Mouse (Mus musculus) lung, postnatal 25 days (tissue): ENCODE data around the gene Traf3.

Experiments
- DNase-seq: peaks from one replicate; pipeline ENCODE4 v3.0.0; 2022; ENCODE audit warnings: low spot score

The Traf3 gene

DNA sequence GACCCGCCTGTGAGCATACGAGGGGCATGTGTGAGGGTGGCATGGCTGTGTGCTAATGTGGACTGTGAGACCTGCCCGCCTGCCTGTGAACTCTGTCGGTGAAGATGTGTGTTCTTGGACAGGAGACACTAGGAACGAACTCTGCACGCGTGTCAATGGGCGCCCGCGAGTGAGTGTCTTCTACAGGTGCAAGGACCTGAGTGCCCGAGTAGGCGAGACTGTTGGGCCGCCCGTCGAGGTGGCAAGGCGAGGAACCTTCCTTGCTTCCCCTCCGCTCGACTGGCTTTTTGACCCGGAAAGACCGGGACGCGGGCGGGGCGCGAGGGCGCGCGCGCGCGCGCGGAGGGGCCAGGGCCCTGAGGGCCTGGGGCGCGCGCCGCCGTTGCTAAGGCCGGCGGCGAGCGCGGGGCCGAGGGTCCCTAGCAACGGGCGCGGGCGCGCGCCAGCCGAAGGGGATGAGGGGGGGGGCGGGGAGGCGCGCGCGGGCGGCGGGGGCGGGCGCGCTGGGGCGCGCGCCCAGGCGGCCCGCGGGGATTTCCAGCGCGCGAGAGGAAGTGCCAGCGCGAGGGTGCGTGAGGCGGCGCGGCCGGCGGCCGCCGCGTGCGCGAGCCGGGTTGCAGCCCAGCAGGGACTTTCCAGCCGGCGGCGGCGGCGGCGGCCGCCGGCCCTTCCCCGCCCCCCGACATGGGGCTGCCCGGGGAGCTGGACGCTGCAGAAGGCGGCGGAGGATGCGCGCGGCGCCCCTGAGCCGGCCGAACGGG is at the start of gene Traf3:
Gene Traf3 (plus strand): TSS at position 540 of the 761 bp plus-strand sequence.
- DNase-seq, result peak; percentile 74

DNA sequence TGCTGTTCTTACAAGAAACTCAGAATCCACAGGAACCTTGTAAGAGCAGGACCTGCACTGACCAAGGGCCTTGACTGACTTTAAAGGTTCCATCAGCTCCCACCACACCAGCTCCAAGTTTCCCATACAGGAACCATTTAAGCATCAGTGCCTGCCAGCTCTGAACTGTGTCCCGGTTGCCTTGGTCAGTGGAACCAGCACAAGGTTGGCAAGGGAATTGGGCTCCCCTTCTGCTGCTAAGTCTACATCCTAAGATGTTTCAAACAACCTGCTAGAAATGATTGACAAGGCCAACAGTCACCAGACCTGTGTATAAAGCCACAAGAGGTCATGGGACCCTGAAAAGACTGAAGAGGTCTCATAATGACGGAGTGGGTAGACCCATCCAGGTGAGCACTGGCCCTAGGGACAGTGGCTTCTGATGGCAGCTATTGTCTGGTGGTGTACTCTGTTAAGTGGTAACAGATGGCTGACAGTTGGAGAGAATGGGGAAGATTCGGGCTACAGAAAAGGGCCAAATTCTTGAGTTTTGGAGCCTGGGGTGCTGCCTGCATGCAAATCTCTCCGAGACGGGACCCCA is 46.6 kb upstream of the Traf3 start:
- DNase-seq, result no peak

DNA sequence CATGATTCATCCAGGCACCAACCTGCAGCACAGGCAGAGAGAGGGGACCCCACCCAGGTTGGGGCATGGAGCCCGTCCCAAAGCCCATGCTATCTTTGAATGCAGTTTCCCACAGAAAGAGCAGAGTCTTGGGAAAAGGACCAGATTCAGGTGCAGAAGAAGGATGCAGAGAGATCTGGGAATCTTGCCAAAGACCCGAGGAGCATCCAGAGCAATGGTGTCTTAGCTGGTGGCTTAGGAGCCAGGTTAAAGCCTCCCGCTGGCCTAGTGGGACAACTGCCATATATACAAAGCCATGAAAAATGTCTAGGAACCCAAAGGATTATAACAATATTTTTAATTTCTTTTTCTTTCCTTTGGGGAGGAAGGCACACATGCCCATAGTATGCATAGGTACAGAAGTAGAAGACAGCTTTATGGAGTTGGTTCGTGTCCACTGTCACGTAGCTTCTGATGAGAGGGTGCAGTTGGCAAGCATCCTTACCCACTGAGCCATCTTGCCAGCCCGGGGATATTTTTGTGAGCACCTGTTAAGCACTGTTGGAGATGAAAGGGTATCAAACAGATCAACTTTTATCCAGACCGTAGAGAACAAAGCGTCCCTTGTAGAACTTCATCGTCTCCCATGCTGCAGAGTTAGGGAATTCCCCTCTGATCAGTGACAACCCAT is 45.1 kb upstream of the Traf3 start:
- no peak for DNase-seq

DNA sequence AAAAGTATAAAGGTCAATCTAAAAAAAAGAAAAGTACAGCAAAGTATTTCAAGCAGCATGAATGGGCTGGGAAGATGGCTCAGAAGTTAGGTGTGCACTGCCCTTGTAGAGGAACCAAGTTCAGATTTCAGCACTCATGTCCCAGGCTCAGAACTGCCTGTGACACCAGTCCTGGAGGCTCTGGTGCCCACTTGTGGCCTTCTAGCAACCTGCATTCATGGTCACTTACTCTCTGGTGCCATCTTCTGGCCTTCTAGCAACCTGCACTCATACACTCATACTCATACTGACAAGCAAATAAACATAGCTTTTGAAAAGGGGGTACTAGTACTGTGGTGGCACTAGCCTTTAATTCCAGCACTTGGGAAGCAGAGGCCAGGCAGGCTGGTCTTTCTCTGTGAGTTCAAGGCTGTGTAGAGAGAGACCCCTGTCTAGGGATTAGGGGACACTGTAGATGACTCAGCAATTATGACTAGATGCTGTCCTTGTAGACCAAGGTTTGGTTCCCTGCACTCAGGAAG is 43.8 kb upstream of the Traf3 start:
- no peak for DNase-seq

DNA sequence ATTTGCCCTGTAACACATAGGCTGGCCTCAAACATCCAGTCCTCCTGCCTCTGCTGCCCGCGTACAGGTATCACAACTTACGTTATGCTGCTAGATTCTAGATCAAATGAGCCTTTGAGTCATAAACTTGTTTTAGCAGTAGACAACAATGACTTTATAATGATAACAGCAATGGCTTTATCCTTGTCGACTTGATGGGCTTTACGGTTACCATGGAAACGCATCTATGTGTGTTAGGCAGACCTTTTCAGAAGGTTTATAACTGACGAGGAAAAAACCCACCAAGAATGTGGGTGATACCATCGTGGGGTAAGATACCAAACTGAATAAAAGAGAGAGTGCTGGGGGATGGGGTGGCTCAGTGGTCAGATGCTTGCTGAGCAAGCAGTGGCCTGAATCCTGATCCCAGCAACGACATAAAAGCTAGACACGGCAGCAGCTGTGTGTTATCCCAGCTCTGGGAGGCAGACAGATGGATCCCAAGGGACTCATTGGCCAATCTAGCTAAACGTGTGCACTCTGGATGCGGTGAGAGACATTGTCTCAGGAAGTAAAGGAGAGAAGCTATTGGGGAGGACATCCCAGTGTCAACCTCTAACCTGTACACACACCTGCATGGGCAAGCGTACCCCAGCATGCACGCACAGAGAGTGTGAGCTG is 41.4 kb upstream of the Traf3 start:
- no peak for DNase-seq

DNA sequence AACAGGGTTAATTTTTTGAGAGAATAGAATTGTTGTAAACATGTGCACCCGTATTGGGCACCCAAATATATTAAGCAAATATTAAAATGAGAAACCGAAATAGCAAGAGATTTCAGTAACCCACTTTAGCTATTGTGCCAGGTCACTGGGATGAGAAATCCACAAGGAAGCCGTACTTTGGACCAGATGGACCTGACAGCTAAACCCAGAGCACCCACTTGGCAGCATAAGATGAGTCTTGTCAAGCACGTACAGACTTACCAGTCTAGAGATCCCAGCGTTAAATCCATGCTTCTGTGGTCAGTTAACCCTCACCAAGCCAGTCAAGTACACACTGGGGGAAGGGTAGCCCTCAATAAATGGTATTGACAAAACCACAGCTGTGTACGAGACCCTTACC is 40.5 kb upstream of the Traf3 start:
- DNase-seq, result no peak

DNA sequence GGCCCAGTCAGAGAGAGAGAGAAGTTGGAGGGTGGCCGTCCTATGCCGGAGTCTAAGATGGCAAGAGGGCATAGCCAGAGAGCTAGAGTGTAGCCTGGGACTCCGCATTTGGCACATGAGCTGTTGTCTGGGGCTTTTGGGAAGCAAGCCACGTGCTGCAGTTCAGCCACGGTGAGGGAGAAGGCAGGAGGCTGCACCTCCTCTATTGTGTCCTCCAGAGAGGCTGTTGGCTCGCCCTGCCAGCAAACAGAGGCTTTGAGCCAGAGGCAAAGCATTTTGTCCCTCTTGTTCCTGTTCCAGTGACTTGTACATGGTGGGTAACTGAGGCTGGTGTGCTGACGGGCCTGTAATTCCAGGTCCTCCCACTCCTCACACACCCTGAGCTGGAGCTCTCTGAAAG is 32.0 kb upstream of the Traf3 start:
- no peak for DNase-seq

DNA sequence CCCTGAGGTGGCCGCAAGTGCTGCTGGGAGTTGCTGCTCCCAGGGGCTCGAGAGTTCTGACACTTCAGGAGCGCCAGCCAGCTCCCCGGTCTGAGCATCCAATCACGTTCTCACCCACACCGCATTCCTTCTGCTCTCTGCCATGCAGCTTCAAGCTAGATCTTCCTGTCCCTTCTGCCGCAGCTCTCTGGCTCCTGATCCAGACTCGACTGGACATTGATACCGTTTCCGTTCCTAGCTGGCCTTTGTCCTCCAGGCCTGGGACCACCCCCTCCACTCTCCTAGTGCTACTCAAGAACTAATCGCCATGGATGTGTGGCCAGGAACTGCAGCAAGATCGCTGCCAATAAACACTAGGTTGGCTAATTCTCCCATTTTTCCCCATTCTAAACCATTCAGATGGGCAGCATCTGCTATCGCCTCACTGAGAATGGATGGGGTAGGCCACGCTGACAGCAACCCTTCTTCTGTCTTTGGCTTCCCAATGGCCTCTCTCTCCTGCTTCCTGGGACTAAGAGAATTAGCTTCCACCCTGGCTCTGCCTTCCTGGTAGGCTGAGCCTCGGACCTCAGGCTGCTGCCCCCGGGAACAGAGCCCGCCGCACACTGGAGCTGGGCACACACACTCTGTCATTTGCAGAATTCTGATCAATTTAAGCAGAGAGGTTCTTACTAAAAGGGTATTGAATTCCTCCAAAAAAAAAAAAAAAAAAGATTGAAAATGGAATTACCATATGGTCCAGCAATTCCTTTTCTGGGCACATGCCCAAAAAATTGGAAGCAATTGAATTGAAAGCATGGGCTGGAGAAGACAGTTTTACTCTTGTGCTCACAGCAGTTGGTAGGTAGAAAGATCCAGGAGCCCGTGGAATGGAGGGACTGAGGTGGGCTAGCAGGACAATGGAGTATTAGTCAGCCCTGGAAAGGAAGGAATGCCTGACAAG is 31.1 kb upstream of the Traf3 start:
- DNase-seq, result peak; percentile 27

DNA sequence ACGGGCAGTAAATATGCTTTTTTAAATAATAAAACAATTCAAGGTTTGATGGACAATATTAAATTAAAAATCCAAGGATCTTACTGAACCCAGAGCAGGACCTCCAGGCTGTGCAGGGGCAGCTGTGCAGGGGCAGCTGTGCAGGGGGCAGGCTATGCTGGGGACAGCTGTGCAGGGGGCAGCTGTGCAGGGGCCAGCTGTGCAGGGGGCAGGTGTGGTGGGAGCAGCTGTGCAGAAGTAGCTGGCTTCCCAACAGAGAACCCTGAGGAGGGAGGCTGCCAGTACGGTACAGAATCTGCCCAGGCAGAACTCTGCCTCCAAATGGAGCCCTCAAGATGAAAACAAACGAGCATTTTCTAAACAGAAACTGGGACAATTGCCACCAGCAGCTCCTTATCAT is 30.2 kb upstream of the Traf3 start:
- DNase-seq, result no peak

DNA sequence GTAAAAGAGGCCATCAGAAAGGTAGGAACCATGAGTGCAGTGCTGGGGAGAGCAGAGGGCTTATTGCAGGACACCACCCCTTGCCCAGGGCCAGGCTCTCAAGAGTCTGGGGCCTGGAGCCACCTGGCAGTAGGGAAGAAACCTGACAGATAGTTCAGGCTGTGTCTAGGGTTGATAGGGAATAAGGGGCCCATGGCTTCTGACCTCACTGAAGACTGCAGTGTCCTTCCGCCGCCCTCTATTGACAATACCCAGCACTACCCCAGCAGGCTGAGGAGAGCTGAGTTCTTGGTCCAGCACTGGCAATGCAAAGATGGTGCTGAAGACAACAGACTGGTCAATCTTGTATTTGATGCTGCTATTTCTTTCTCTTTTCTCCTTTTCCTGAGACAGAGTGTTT is 29.1 kb upstream of the Traf3 start:
- no peak for DNase-seq

DNA sequence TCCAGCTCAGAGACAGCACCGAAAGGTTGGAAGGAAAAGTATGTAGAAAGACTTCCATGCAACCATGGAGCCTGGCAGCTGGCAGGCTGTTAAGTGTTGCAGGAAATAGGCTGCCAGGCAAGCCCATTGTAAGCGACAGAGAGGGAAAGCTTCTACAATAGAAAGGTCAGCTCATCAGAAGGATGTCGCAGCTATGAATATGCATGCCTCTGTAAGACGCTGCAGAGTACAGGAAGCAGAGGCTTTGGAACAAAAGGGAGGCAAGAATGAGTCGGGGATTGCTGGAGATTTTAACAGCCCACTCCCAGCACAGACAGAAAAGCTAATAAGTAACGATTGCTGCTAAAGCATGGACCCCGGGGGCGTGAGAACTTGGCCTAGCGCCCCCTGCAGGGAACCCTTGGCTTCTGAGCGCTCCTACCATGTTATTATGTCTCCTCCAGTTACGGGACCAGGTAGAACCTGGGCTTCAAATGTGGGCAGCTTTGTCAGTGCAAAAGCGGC is 23.1 kb upstream of the Traf3 start:
- DNase-seq, result no peak

DNA sequence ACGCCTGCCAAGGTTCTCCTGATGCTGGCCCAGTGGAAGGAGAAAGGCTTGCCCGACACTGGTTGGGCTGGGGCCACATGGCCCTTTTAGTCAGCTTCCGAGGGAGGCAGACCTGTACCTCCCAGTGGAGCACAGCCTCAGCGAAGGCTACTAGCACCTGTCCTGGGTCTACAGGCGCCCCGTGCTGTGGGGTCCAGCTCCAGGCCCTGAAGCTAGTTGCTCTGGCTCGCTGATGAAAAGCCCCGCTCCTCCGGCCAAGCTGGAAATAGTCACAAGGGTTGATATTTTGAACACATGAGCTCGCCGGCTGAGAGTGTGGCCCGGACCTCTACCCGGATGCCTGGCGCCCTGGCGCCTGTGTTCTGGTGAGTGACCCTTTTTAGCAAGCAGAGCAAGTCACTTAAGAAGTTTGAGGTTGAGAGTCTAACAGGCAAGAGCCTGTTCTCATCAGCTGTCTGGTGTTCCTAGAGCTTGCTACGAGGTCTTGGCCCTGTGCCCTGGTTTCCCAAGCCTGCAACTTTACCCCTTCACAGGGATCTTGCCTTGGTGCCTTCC is 22.6 kb upstream of the Traf3 start:
- DNase-seq, result no peak

DNA sequence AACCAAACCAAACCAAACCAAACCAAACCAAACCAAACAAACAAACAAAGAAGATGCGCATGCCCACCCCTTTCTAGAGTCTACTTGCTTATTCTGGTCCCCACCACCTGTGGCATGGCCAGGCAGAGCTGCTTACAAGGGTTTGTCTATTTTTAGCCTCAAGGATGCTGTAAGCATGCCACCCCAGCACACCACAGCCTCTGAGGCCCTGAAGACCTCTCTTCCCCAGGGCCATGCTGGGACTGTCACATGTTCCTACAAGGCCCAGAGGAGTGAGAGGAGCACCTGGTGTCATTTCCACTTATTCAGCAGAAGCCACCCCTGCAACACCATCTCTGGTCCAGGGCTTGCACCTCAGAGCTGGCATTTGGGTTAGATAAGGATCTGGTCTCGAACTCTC is 21.6 kb upstream of the Traf3 start:
- DNase-seq, result no peak

DNA sequence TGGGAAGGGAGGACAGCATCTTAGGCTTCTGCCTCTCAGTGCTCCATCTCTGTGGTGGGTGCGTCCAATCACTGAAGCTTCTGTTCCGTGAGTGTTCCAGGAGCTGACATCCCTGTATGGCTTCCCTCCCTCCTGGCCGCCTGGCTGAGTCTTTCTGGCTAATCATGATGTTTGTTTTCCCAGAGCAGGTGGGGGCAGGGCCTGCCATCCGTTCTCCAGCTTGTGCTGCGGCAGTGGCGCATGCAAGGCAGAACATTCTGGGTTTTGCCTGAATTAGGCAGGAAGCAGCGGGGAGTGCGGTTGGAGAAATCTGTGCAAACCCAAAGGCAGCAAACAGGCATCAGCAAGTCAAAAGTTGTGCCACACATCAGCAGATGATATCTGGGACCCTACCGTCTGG is 20.9 kb upstream of the Traf3 start:
- no peak for DNase-seq

DNA sequence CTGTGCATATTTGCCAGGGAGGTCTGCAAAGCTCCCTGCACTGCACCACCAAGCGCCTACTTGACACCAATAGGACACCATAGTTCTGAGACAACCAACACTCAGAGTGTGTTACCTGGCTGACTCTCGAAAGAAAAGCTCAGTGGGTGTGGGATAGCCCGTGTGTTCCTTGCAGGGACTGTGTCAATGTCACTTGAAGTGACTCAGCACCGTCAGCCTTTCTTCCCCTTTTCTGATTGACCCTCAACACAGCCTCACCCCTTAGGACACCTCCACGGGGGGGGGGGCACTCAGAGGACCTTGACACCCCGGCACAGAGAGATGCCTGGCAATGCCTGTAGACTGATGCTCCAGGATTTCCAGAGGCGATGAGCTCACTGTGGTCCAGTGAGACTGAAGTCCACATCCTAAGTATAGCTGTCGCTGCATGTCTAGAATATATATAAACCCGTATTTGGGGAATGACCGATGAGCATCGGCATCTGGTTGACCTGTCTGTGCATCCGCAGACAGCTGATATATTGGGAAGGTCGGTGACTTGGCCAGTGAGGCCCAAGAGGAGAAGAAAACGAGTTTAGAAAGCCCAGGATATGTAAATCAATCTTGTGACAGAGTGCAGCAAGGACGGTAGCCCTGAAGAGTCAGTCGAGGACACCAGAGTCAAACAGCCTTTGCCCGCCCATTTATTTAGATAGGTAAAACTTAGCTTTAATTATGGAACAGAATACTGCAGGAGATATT is 16.5 kb upstream of the Traf3 start:
- DNase-seq, result no peak

DNA sequence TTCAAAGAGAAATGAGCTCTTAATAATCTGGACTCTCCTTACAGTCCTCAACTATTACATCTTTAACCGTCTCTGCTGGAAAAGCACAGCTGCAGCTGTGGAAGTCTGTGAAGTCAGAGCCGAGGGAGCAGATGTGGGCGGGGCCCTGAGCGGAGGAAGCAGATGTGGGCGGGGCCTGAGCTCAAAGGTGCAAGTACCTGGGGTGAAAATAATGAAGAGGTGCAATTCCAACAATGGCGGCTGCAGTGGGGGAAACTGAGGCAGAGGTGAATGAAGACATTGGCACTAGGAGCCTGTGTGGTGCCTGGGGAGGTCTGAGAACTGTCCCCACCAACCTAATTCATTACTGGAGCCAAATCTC is 16.0 kb upstream of the Traf3 start:
- DNase-seq, result no peak

DNA sequence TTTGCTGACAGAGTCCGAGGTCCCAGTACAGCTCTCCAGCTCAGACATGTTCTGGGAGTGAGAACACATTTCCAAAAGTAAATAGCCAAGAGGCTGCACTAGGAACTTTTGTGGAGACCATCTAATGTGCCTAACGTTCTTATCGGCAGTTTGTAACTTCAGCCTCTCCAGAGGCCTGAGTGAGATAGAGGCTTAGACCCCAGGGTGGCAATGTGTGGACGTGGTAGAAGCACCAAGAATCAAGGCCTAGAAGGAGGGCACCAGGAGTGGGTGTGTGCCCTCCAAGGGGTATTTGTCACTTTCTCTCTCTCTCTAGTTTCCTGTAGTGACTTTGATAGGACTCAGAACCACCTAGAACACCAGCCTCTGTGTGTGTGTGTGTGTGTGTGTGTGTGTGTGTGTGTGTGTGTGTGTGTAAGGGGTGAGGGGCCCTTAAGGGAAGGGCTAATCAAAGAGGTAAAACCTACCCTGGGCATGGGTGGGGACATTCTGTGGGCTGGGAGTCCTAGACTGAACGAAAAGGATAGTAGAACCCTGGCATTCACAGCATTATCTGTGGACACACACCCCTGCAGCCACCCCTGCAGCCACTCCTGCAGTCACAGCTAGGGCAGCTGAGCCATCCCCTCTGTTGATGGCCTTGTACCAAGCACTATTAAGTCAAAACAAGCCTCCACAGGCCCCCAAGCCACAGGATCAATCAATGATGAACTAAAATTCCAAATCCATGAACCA is 14.6 kb upstream of the Traf3 start:
- no peak for DNase-seq

DNA sequence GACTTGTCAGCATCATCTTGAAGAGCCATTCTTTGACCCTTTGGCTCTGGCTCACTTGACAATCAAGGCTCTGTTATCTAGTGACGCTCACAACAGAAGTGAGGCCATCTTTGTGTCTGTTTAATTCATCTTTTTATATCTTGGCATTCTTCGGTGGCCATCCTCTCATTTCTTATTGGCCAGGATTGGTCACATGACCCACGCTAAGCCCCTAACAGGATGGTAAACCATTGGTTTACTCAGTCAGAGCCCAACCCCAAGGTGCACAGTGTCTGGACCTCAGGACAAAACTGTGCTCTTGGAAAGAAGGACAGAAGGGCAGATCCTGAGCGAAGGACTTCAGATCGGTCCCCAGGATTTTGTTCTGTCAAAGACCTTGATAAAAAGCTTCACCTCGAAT is 13.6 kb upstream of the Traf3 start:
- DNase-seq, result no peak

DNA sequence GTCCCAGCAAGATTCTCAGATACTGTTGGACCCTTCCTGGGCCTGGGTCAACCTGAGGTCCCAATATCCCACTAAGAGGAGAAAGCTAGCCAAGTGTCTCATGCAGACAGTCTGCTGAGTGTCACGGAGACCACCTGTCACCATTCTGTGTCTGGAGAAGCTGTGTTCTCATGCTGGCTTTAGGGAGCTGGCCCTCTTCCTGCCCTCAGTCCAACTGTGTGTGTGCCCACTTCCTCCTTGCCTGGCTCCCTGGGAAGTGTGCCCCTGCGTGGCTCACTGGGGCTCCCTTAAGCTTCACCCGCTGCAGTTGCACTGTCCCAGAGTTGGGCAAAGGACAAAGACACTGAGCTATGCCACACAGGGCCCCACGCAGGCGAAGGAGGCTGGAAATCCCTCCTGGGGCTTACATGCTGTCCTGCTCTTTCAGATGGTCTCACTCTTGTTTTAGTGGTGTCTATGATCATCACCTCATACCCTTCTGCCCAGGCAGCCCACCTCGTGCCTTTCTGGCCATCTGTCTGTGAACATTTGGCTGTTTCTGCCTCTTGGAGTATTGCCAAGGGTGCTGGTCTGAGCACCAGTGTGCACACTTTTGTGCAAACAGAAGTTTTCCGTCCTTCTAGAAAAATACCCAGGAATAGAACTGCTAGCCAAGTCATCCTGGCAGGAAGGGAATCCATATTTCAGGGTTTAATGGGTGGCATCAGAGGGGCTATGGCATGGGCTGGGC is 13.0 kb upstream of the Traf3 start:
- no peak for DNase-seq
